In the genomic region with DNA sequence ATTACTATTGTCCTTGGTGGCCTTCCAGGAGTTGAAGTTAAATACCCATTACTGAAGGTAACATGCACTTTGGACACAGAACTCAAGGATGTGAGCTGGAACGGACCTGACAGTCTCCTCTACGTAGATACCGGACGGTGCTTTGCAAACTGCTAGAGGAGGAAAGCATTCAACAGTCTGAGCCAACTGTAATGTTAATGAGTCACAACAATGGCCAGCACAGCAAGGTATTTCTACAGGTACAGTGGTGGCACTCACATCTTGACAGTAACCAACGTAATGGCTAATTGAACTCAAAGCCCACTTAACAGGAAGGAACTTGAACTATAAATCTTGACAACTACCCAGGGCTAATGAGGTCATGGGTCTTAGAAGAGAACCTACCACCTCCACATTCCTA, we compare ENCODE assay signal across 21 mouse cellular contexts. TPM values are rescaled to one million over a fixed set of nuclear protein-coding genes. Genes with fewer than 3 reads are reported as not detected.
"Had no signal": no experiment of that assay in that cellular context is flagged by ENCODE, and none has a peak within 500 bp of the region (broad histone marks: within the 10 kb centered on the region; RNA-seq: fewer than 3 reads in every experiment).

No protein-coding gene starts in this region.

- DNase-seq: kidney, adult 18-20 months; kidney, postnatal 14 days; layer of hippocampus, postnatal 36 days; liver, embryonic 13.5 days; lung, adult 2 months; lung, postnatal 14 days; lung, postnatal 4 days; midbrain, embryonic 14.5 days; right cerebral cortex, adult 18-20 months; right cerebral cortex, postnatal 25 days; spleen, adult 18-20 months; thymus, postnatal 25 days had no signal

- ATAC-seq: intestine, embryonic 15.5 days had no signal

RNA-seq across cellular contexts. Expression of gene Spag6l, which starts 3.8 kb away (rescaled TPM):
- polyA plus RNA-seq: large intestine, adult 2 months; limb, embryonic 11.5 days; liver, adult 2 months; liver, embryonic 13.5 days; liver, embryonic 16.5 days had no signal

RNA-seq across cellular contexts. Expression of gene Igll1, which starts 38.3 kb away (rescaled TPM):
- polyA plus RNA-seq: large intestine, adult 2 months; limb, embryonic 11.5 days; liver, adult 2 months; lung, adult 2 months; midbrain, embryonic 11.5 days; midbrain, embryonic 14.5 days; midbrain, postnatal 0 days; neural tube, embryonic 11.5 days; neural tube, embryonic 14.5 days had no signal

RNA-seq across cellular contexts. Expression of gene Vpreb1, which starts 45.2 kb away (rescaled TPM):
- polyA plus RNA-seq: neural tube, embryonic 14.5 days had no signal
